Mouse (Mus musculus): Measurements from ENCODE around the gene Id4.

Id4 gene

DNA sequence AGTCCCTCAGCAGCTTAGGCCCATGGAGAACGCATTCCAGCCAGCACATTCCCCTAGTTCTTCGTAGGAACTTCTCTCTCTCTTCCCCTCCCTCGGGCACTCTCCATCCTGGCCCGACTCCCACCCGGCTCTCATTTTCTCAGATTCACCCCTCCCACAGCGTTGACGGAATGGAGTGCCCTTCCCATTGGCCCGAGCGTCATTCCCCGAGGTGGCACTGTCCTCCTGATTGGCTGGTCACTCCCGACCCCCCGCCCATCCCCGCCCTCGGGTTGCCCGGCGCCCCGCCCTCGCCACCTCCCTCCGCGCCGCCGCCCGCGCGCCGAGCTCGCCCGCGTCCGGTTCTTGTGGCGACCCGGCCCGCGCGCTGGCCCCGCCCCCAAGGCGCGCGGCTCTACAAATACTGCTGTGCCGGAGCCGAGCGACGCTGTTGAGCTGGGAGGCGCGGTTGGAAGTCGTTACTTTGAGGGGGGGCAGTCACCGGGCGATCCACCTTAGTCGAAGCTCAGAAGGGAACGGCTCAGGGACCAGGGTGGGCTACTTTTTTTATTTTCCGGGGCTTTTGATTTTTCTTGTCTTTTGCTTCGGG lies at the start of gene Id4:
Gene Id4 (plus strand): TSS at position 539 of the 589 bp plus-strand sequence.
- DNase-seq, result peak; percentile 97

GRCm38 (mm10) chr13:48227136-48227535 lies 33.9 kb upstream of the Id4 start:
- DNase-seq, result peak; percentile 8

GRCm38 (mm10) chr13:48227712-48228111 lies 33.3 kb upstream of the Id4 start:
- DNase-seq, result peak; percentile 97

DNA sequence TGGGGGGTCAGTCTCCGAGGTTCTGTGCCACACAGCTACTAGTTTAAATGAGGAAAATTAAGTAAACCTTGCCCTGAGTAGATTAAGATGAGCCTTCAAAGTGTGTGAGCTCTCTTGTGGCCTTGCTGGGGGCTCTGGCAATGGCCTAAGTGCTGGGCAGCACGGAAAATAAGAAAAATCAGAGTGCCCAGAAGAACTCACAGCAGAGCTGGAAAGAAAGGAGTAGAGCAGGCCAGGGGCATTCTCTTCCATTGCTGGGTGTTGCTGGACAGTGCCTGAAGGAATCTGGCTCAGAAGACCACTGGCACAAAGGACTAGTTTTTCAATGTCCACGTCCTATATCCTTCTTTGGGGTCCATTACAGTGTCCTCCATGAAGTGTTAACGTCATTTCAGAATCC lies 32.9 kb upstream of the Id4 start:
- DNase-seq, result no peak

- no peak for DNase-seq
These were observed 30.0 kb upstream of the Id4 start for GRCm38 (mm10) chr13:48230996-48231395.

DNA sequence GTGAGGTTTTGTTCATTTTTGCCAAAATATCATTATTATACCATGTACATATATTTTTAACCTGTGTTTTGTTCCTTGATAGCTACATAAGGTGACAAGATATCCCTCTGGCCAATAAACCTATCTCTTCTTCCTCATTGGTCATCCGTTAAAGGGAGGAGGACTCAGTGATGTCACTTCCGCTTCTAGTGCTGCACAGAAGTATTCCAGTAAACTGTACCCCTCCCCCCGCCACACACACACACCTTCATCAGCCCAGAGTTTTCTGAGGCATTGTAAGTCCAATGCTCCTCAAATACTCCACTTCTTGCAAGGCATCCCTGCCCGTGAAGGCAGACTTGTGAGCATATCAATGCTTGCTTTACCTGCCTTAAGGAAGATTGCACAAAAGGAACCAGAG lies 24.6 kb upstream of the Id4 start:
- no peak for DNase-seq

- no peak for DNase-seq
These were observed 24.2 kb upstream of the Id4 start for GRCm38 (mm10) chr13:48236865-48237264.

DNA sequence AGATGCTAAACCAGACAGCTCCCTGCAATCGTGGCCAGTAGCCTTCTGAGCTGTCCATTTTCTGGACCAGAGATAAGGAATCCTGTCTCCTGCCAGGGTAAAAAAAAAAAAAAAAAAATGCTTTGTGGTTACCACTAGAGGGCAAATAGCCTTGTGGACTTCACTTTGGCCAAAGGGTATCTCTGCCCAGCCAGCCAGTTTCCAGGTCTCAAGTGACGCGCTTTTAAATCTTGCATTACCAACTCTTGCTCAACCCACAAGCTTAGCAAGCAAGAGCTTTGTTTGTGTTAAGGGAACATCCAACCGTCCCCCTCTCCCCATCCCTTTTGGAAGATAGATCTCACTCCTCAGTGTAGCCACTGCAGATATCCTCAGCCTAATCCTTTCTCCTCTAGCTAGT lies 23.5 kb upstream of the Id4 start:
- DNase-seq, result peak; percentile 49

- no peak for DNase-seq
These were observed 15.6 kb upstream of the Id4 start for GRCm38 (mm10) chr13:48245235-48246012.

- no peak for DNase-seq
These were observed 8.5 kb upstream of the Id4 start for GRCm38 (mm10) chr13:48252559-48252958.

DNA sequence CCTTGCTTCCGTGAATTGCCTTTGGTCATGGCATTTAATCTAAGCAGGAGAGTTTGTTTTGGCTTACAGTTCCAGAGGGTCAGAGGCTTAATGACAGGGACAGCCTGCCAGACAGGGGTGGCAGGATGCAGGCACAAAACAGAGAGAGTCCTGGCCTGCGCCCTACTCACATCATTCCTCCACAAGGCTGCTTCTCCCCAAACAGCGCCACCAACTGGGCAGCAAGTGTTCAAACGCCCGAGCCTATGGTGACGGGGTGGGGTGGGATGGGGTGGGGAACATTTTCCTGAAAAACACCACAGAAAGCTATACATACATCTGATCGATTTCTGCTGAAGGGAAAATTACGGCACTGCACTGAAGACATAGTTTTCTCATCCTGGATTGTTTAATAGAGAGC lies 6.0 kb upstream of the Id4 start:
- DNase-seq, result no peak

DNA sequence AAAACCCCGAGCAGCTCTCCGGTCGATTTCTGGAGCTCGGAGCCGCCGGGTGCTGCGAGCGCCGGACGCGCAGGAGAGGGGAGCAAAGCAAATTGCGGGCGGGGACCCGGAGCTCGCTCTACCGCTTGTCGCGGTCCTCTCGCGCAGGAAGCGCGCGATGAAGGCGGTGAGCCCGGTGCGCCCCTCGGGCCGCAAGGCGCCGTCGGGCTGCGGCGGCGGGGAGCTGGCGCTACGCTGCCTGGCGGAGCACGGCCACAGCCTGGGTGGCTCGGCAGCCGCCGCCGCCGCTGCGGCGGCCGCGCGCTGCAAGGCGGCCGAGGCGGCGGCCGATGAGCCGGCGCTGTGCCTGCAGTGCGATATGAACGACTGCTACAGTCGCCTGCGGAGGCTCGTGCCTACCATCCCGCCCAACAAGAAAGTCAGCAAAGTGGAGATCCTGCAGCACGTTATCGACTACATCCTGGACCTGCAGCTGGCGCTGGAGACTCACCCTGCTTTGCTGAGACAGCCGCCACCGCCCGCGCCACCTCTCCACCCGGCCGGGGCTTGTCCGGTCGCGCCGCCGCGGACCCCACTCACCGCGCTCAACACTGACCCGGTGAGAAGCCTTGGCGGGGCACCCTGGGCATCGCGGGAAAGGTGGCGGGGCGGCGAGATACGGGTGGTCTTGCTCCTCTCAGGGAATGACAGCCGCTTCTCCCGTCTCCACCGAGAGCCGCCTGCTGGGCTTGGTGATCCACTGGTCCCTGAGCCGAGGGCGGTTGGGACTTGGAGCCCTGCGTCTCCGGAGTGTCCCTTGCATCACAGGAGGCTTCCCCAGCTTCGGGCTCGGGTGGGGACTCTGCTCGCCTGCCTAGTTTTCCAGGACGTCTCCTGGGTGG lies 553 bp downstream of the Id4 start:
- DNase-seq, result peak; percentile 44

- peak; percentile 91 for DNase-seq
These were observed 1.5 kb downstream of the Id4 start for GRCm38 (mm10) chr13:48262451-48262969.

DNA sequence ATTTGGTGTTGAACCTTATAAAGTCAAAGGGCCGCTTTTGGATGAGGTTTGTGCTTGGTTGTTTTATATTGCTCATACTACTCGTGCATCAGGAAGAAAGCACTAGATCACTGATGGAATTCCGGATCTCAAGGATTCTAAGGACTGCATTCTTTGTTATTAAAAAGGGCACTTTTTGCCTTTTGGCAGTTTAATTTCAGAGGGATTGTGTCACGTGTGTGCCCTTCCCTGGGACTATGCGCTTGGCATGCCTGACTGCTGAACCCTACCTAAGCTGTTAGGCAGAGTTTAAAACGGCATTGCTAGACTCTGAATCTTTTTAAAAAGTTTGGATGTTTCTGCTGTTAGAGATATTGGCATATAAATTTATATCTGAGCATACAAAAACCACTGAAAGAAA lies 4.0 kb downstream of the Id4 start:
- DNase-seq, result peak; percentile 60

DNA sequence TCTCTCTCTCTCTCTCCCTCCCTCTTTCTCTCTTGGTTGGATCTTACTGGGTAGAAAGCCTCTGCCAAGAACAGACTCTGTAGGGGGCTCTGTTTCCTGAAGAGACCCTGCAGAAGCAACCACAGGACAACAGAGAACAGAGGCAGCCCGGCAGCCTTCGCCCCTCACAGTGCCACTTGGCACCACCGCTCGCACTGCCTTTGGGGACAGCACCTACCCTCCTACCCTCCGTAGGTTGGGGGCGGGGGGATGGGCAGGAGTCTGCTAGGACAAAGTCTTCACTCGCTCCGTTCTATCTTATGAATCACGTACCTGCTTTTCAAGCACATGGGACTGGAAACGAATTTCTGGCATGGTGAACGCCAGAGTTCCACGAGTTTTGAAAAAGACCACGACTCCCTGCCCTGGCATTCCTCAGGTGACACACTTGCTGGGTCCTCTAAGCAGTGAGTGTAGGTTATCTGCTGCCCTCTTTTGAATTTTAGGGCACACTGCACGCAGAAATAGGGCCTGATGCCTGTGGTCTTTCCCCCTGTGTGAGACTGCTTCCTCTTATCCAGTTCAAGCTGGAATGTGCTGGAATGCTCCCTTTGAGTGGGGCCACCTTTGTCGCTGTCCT lies 12.5 kb downstream of the Id4 start:
- DNase-seq, result peak; percentile 79

DNA sequence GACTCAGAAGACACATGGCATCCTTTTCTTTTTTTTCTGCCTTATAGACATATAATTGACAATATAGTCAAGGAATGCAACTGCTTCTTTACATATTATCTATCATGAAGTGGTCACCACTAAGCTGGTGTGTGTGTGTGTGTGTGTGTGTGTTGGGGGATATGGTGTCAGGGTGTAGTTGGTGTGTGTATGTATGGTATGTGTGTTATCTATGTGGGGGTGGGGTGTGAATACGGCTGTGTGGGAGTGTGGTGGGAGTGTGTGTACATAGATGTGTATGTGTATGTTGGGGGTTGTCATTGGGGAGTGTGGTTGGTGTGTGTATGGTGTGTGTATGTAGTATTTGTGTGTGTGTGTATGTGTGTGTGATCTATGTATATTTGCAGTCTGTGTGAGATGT lies 13.1 kb downstream of the Id4 start:
- no peak for DNase-seq

DNA sequence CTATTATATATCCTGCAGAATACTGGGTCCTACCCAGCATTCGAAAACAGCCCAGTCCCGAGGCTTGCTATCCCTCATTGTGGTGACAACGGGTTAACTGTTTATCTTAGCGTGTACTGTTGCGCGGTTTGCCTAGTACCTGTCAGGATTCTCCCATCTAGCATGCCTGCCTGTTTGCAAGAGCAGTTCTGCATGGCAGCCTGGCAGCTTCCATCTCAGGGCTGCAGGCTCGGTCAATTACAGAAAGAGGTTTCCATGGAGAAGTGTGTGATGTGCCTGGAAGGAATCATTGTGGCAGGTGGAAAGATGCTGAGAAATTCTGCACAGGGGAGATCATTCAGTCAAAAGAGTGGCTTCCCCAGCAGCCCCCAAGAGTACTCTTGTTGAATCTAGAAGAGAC lies 16.0 kb downstream of the Id4 start:
- no peak for DNase-seq

DNA sequence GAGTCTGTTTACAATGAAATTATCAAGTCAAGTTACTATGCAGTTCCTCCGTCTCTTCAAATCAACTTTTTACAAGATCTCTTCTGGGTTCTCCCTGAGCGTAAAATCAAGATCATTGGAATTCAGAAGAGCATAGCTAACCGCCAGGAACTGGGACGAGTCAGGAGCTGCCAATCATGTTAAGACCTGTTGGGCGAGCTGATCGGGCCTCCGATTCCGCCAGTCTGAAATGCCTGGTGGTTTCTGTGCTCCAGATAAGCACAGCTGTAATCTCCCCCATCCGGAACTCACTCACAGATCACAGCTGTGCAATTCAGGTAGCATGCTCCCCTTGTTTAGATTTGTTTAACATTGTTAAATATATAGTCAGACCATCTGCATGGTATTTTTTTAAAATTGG lies 23.4 kb downstream of the Id4 start:
- DNase-seq, result no peak

GRCm38 (mm10) chr13:48284918-48285693 lies 24.1 kb downstream of the Id4 start:
- no peak for DNase-seq

- no peak for DNase-seq
These were observed 29.4 kb downstream of the Id4 start for GRCm38 (mm10) chr13:48290427-48290826.

- peak; percentile 40 for DNase-seq
These were observed 53.5 kb downstream of the Id4 start for GRCm38 (mm10) chr13:48314500-48314899.
